Mouse (Mus musculus): Measurements from ENCODE around the gene Enkur.

Gene Enkur

GRCm38 (mm10) chr2:21188610-21189009 lies 16.6 kb downstream of the Enkur start:
- peak; percentile 33 for DNase-seq (ENCODE audit: low read depth, low spot score)

- DNase-seq (ENCODE audit: low read depth, low spot score): peak; percentile 62
These were observed 17.6 kb downstream of the Enkur start for GRCm38 (mm10) chr2:21187576-21187975.

- peak; percentile 76 for DNase-seq (ENCODE audit: low read depth, low spot score)
These were observed 22.4 kb downstream of the Enkur start for GRCm38 (mm10) chr2:21182811-21183210.

- DNase-seq (ENCODE audit: low read depth, low spot score): no peak
These were observed 26.0 kb downstream of the Enkur start for GRCm38 (mm10) chr2:21179136-21179535.

- no peak for DNase-seq (ENCODE audit: low read depth, low spot score)
These were observed 32.4 kb downstream of the Enkur start for GRCm38 (mm10) chr2:21172797-21173196.

GRCm38 (mm10) chr2:21167916-21168315 lies 37.2 kb downstream of the Enkur start:
- peak; percentile 81 for DNase-seq (ENCODE audit: low read depth, low spot score)

GRCm38 (mm10) chr2:21164296-21164695 lies 40.9 kb downstream of the Enkur start:
- DNase-seq (ENCODE audit: low read depth, low spot score): no peak

- no peak for DNase-seq (ENCODE audit: low read depth, low spot score)
These were observed 51.7 kb downstream of the Enkur start for GRCm38 (mm10) chr2:21153469-21153868.

- DNase-seq (ENCODE audit: low read depth, low spot score): peak; percentile 37
These were observed 58.0 kb downstream of the Enkur start for GRCm38 (mm10) chr2:21147169-21147568.

- peak; percentile 83 for DNase-seq (ENCODE audit: low read depth, low spot score)
These were observed 58.7 kb downstream of the Enkur start for GRCm38 (mm10) chr2:21146486-21146885.

GRCm38 (mm10) chr2:21142616-21143015 lies 62.5 kb downstream of the Enkur start:
- no peak for DNase-seq (ENCODE audit: low read depth, low spot score)

- DNase-seq (ENCODE audit: low read depth, low spot score): peak; percentile 43
These were observed 63.0 kb downstream of the Enkur start for GRCm38 (mm10) chr2:21142204-21142580.

- no peak for DNase-seq (ENCODE audit: low read depth, low spot score)
These were observed 63.5 kb downstream of the Enkur start for GRCm38 (mm10) chr2:21141520-21142203.

- DNase-seq (ENCODE audit: low read depth, low spot score): no peak
These were observed 64.0 kb downstream of the Enkur start for GRCm38 (mm10) chr2:21141189-21141519.

All from 3T3-L1 (cell line).